In genomic region chr16:17234499-17234895, GRCm38 (mm10) we compare ENCODE assay signal across 7 mouse cellular contexts. TPM values are rescaled to one million over a fixed set of nuclear protein-coding genes. Genes with fewer than 3 reads are reported as not detected.
DNase-seq lines count a peak whose midpoint lies in the region; ATAC-seq and TF ChIP-seq lines count a peak whose summit lies in the region.

No protein-coding gene starts in this region.

- ATAC-seq in heart, embryonic 14.5 days (ENCODE audit: insufficient number of reproducible peaks, insufficient read depth, low FRiP score, low read depth), result no peak
- no peak for ATAC-seq in midbrain, postnatal 0 days (ENCODE audit: low FRiP score)

- no peak for TF ChIP-seq POLR2A in cortical plate, adult 2 months (IDR thresholded peaks at IDR 0.05; ENCODE audit: extremely low read depth, insufficient read depth, low read length)

- no peak for TF ChIP-seq CTCF in cortical plate, adult 2 months (IDR thresholded peaks at IDR 0.05; ENCODE audit: extremely low read depth, insufficient read depth, low read length)
- TF ChIP-seq CTCF in midbrain, postnatal 0 days (IDR thresholded peaks at IDR 0.05), result no peak

- H3K4me3 ChIP-seq in cortical plate, adult 2 months (ENCODE audit: insufficient read depth, low read length), result peak overlapping the region; percentile 96
- peak overlapping the region; percentile 88 to 93 for H3K4me3 ChIP-seq in heart, embryonic 14.5 days (ENCODE audit: control insufficient read depth in 1 of 2, insufficient read depth in 1 of 2, low read depth in 1 of 2, low read length in 2 of 2)
- peak overlapping the region; percentile 89 for H3K4me3 ChIP-seq in midbrain, postnatal 0 days (ENCODE audit: low read depth, low read length)

- peak; percentile 46 for DNase-seq in urinary bladder, postnatal 14 days (ENCODE audit: low spot score)
- no peak for DNase-seq in urinary bladder, adult 18-20 months (ENCODE audit: low spot score in 2 of 2)
- peak; percentile 58 for DNase-seq in left cerebral cortex, postnatal 4 days
- DNase-seq in midbrain, postnatal 0 days (ENCODE audit: low spot score), result peak; percentile 40
- peak; percentile 20 to 32 for DNase-seq in thymus, postnatal 36 days

- intact Hi-C loops in left cerebral cortex, postnatal 4 days (cut with DNase I), result no loop called here

- no peaks in the 10 kb centered on the region for H3K27me3 ChIP-seq in heart, embryonic 14.5 days (ENCODE audit: control insufficient read depth, insufficient read depth, low read length)
- no peaks in the 10 kb centered on the region for H3K27me3 ChIP-seq in midbrain, postnatal 0 days (ENCODE audit: insufficient read depth, low read length)

- H3K9me3 ChIP-seq in heart, embryonic 14.5 days (ENCODE audit: control insufficient read depth, low read length), result peaks cover 4% of the 10 kb centered on the region; the same call in 1 of the 2 replicates
- H3K9me3 ChIP-seq in midbrain, postnatal 0 days (ENCODE audit: low read length), result no peaks in the 10 kb centered on the region

- peak overlapping the region; percentile 96 for H3K9ac ChIP-seq in heart, embryonic 14.5 days (ENCODE audit: low read length)
- H3K9ac ChIP-seq in midbrain, postnatal 0 days (replicated peaks; ENCODE audit: low read length, poor library complexity, severe bottlenecking), result peak overlapping the region; percentile 95

- no peaks in the 10 kb centered on the region for H3K36me3 ChIP-seq in heart, embryonic 14.5 days (ENCODE audit: control insufficient read depth, insufficient read depth, low read length)
- no peaks in the 10 kb centered on the region for H3K36me3 ChIP-seq in midbrain, postnatal 0 days (ENCODE audit: insufficient read depth, low read length)

- H3K27ac ChIP-seq in cortical plate, adult 2 months (ENCODE audit: insufficient read depth, low read length), result no peak overlapping the region
- H3K27ac ChIP-seq in heart, embryonic 14.5 days (replicated peaks in 1 of 2; ENCODE audit: control insufficient read depth in 1 of 2, insufficient read depth in 1 of 2, low read depth in 2 of 2, low read length in 2 of 2), result peak overlapping the region; percentile 83 to 91; a peak in 3 of 4 replicates
- H3K27ac ChIP-seq in midbrain, postnatal 0 days (ENCODE audit: low read depth, low read length), result peak overlapping the region; percentile 85

- WGBS in heart, embryonic 14.5 days, result 1% methylated on average over 12 of the region's 12 CpGs
- WGBS in midbrain, postnatal 0 days, result 2% methylated on average over 12 of the region's 12 CpGs

- peaks cover 4% of the 10 kb centered on the region; the same call in 1 of the 2 replicates for H3K4me1 ChIP-seq in cortical plate, adult 2 months (ENCODE audit: control insufficient read depth, insufficient read depth, low read length)
- peaks cover 34 to 51% of the 10 kb centered on the region in 2 experiments for H3K4me1 ChIP-seq in heart, embryonic 14.5 days (ENCODE audit: control insufficient read depth in 2 of 2, insufficient read depth in 2 of 2, low read length in 2 of 2)
- H3K4me1 ChIP-seq in midbrain, postnatal 0 days (ENCODE audit: insufficient read depth, low read length), result peaks cover 15% of the 10 kb centered on the region

- peak overlapping the region; percentile 94 for H3K4me2 ChIP-seq in heart, embryonic 14.5 days (ENCODE audit: low read length)
- H3K4me2 ChIP-seq in midbrain, postnatal 0 days (ENCODE audit: low read depth, low read length, poor library complexity, severe bottlenecking), result peak overlapping the region; percentile 83

RNA-seq across cellular contexts. Expression of gene Hic2, which starts 1.1 kb away (rescaled TPM):
- 5.7 and 6.0 TPM in 2 replicates for polyA plus RNA-seq in cortical plate, adult 2 months (2012; rRNA removed)
- polyA plus RNA-seq in heart, embryonic 14.5 days (2014; fragmentation: Nextera tagmentation; extraction: Ambion mirVana), result 2.7 and 3.0 TPM in 2 replicates
- total RNA-seq in left cerebral cortex, postnatal 4 days (2021), result 10 to 100 TPM; 11.5 to 13.1 TPM
- total RNA-seq in midbrain, postnatal 0 days (2014; rRNA removed), result 13.8 and 14.6 TPM in 2 replicates
- polyA plus RNA-seq in midbrain, postnatal 0 days (2015; fragmentation: Nextera tagmentation; extraction: Ambion mirVana), result 4.0 and 5.4 TPM in 2 replicates

RNA-seq across cellular contexts. Expression of gene Rimbp3, which starts 26.1 kb away (rescaled TPM):
- polyA plus RNA-seq in cortical plate, adult 2 months (2012; rRNA removed), result 0.63 and 1.0 TPM in 2 replicates
- 0.15 and 0.20 TPM in 2 replicates for polyA plus RNA-seq in heart, embryonic 14.5 days (2014; fragmentation: Nextera tagmentation; extraction: Ambion mirVana)
- 1 to 10 TPM; 2.8 to 3.2 TPM for total RNA-seq in left cerebral cortex, postnatal 4 days (2021)
- 4.9 and 6.0 TPM in 2 replicates for total RNA-seq in midbrain, postnatal 0 days (2014; rRNA removed)
- 1.4 and 1.7 TPM in 2 replicates for polyA plus RNA-seq in midbrain, postnatal 0 days (2015; fragmentation: Nextera tagmentation; extraction: Ambion mirVana)

RNA-seq across cellular contexts. Expression of gene Ube2l3, which starts 32.0 kb away (rescaled TPM):
- polyA plus RNA-seq in cortical plate, adult 2 months (2012; rRNA removed), result 124 and 129 TPM in 2 replicates
- 276 and 285 TPM in 2 replicates for polyA plus RNA-seq in heart, embryonic 14.5 days (2014; fragmentation: Nextera tagmentation; extraction: Ambion mirVana)
- total RNA-seq in left cerebral cortex, postnatal 4 days (2021), result 100 to 1,000 TPM; 161 to 164 TPM
- 108 and 111 TPM in 2 replicates for total RNA-seq in midbrain, postnatal 0 days (2014; rRNA removed)
- polyA plus RNA-seq in midbrain, postnatal 0 days (2015; fragmentation: Nextera tagmentation; extraction: Ambion mirVana), result 300 and 310 TPM in 2 replicates

RNA-seq across cellular contexts. Expression of gene Tmem191c, which starts 41.4 kb away (rescaled TPM):
- 315 and 327 TPM in 2 replicates for polyA plus RNA-seq in cortical plate, adult 2 months (2012; rRNA removed)
- polyA plus RNA-seq in heart, embryonic 14.5 days (2014; fragmentation: Nextera tagmentation; extraction: Ambion mirVana), result 7.2 and 7.3 TPM in 2 replicates
- 10 to 100 TPM; 78.9 to 82.4 TPM for total RNA-seq in left cerebral cortex, postnatal 4 days (2021)
- 79.4 and 80.4 TPM in 2 replicates for total RNA-seq in midbrain, postnatal 0 days (2014; rRNA removed)
- polyA plus RNA-seq in midbrain, postnatal 0 days (2015; fragmentation: Nextera tagmentation; extraction: Ambion mirVana), result 126 and 133 TPM in 2 replicates

Comparison
In these comparisons a context has a peak if more than half of its experiments do, and no peak if none do; other contexts are left out.
1. DNase-seq: peak in urinary bladder, postnatal 14 days (single experiment), left cerebral cortex, postnatal 4 days (single experiment), midbrain, postnatal 0 days (single experiment) and thymus, postnatal 36 days (2 of 2); none in urinary bladder, adult 18-20 months (0 of 2).
2. Peak in every context shown above with its lines, with median percentiles within 50 percentile points of each other: H3K4me3 ChIP-seq.